Mouse (Mus musculus): Measurements from ENCODE around the gene Cacng3. TPM values are rescaled to one million over a fixed set of nuclear protein-coding genes. Genes with fewer than 3 reads are reported as not detected.
A peak's percentile ranks its signal among the peaks of the same experiment; 100 is the strongest.

The Cacng3 gene
- polyA plus RNA-seq, 2 experiments: 0.06 TPM; not detected in 1

GRCm38 (mm10) chr7:122656671-122657070, 13.6 kb upstream of the Cacng3 start:
- no peak for ATAC-seq (ENCODE audit: low FRiP score, low read depth)
- H3K4me3 ChIP-seq (replicated peaks; ENCODE audit: low read length): no peak overlapping the region
- H3K36me3 ChIP-seq (ENCODE audit: control insufficient read depth, insufficient read depth, low read length): no peaks in the 10 kb centered on the region
- no peak for DNase-seq (ENCODE audit: low spot score)
- H3K9ac ChIP-seq (ENCODE audit: low read depth, low read length, severe bottlenecking): no peak overlapping the region
- WGBS: 87% methylated on average over 3 of the region's 3 CpGs
- H3K9me3 ChIP-seq (ENCODE audit: control insufficient read depth, low read length): no peaks in the 10 kb centered on the region
- H3K4me2 ChIP-seq (replicated peaks; ENCODE audit: low read depth, low read length, severe bottlenecking): no peak overlapping the region
- no peaks in the 10 kb centered on the region for H3K27me3 ChIP-seq (ENCODE audit: control insufficient read depth, insufficient read depth, low read length)
- TF ChIP-seq POLR2A (IDR thresholded peaks at IDR 0.05; ENCODE audit: borderline replicate concordance, extremely low read depth, insufficient read depth, insufficient read length): no peak
- no peak overlapping the region for H3K27ac ChIP-seq (replicated peaks; ENCODE audit: low read depth, low read length)
- H3K4me1 ChIP-seq (ENCODE audit: control insufficient read depth, insufficient read depth, low read length): no peaks in the 10 kb centered on the region

- Histone ChIP-seq H3K9me3 (ENCODE audit: control insufficient read depth, low read length) (no peaks in the 10 kb centered on the region), H3K27me3 (ENCODE audit: control insufficient read depth, insufficient read depth, low read length) (no peaks in the 10 kb centered on the region), H3K4me1 (ENCODE audit: control insufficient read depth, insufficient read depth, low read length) (no peaks in the 10 kb centered on the region), H3K4me3 (replicated peaks; ENCODE audit: low read length) (no peak overlapping the region), H3K27ac (replicated peaks; ENCODE audit: low read depth, low read length) (no peak overlapping the region), H3K4me2 (replicated peaks; ENCODE audit: low read depth, low read length, severe bottlenecking) (no peak overlapping the region), H3K36me3 (ENCODE audit: control insufficient read depth, insufficient read depth, low read length) (no peaks in the 10 kb centered on the region), H3K9ac (ENCODE audit: low read depth, low read length, severe bottlenecking) (no peak overlapping the region)
- no peak for TF ChIP-seq POLR2A (IDR thresholded peaks at IDR 0.05; ENCODE audit: borderline replicate concordance, extremely low read depth, insufficient read depth, insufficient read length)
- WGBS: 88% methylated on average over 5 of the region's 5 CpGs
- DNase-seq (ENCODE audit: low spot score) (no peak), ATAC-seq (ENCODE audit: low FRiP score, low read depth) (no peak)
Observed at GRCm38 (mm10) chr7:122657423-122658126, 12.7 kb upstream of the Cacng3 start.

GRCm38 (mm10) chr7:122665311-122666049, 4.8 kb upstream of the Cacng3 start:
- no peaks in the 10 kb centered on the region for H3K36me3 ChIP-seq (ENCODE audit: control insufficient read depth, insufficient read depth, low read length)
- 77% methylated on average over 7 of the region's 7 CpGs for WGBS
- no peak for DNase-seq (ENCODE audit: low spot score)
- H3K4me1 ChIP-seq (ENCODE audit: control insufficient read depth, insufficient read depth, low read length): no peaks in the 10 kb centered on the region
- no peak overlapping the region for H3K9ac ChIP-seq (ENCODE audit: low read depth, low read length, severe bottlenecking)
- H3K27ac ChIP-seq (replicated peaks; ENCODE audit: low read depth, low read length): no peak overlapping the region
- ATAC-seq (ENCODE audit: low FRiP score, low read depth): no peak
- no peaks in the 10 kb centered on the region for H3K27me3 ChIP-seq (ENCODE audit: control insufficient read depth, insufficient read depth, low read length)
- H3K9me3 ChIP-seq (ENCODE audit: control insufficient read depth, low read length): no peaks in the 10 kb centered on the region
- TF ChIP-seq POLR2A (IDR thresholded peaks at IDR 0.05; ENCODE audit: borderline replicate concordance, extremely low read depth, insufficient read depth, insufficient read length): no peak
- H3K4me3 ChIP-seq (replicated peaks; ENCODE audit: low read length): no peak overlapping the region
- no peak overlapping the region for H3K4me2 ChIP-seq (replicated peaks; ENCODE audit: low read depth, low read length, severe bottlenecking)

- DNase-seq (ENCODE audit: low spot score) (peak; percentile 29), ATAC-seq (ENCODE audit: low FRiP score, low read depth) (no peak)
- no peak for TF ChIP-seq POLR2A (IDR thresholded peaks at IDR 0.05; ENCODE audit: borderline replicate concordance, extremely low read depth, insufficient read depth, insufficient read length)
- no peak overlapping the region for H3K9ac ChIP-seq (ENCODE audit: low read depth, low read length, severe bottlenecking)
- 21% methylated on average over 5 of the region's 5 CpGs for WGBS
- no peak overlapping the region for H3K27ac ChIP-seq (replicated peaks; ENCODE audit: low read depth, low read length)
- no peaks in the 10 kb centered on the region for H3K4me1 ChIP-seq (ENCODE audit: control insufficient read depth, insufficient read depth, low read length)
- H3K4me2 ChIP-seq (replicated peaks; ENCODE audit: low read depth, low read length, severe bottlenecking): no peak overlapping the region
- H3K9me3 ChIP-seq (ENCODE audit: control insufficient read depth, low read length): no peaks in the 10 kb centered on the region
- H3K4me3 ChIP-seq (replicated peaks; ENCODE audit: low read length): no peak overlapping the region
- no peaks in the 10 kb centered on the region for H3K36me3 ChIP-seq (ENCODE audit: control insufficient read depth, insufficient read depth, low read length)
- H3K27me3 ChIP-seq (ENCODE audit: control insufficient read depth, insufficient read depth, low read length): peaks cover 10% of the 10 kb centered on the region; the same call in 1 of the 2 replicates
Observed at GRCm38 (mm10) chr7:122667903-122668302, 2.4 kb upstream of the Cacng3 start.

- no peak overlapping the region for H3K4me2 ChIP-seq (replicated peaks; ENCODE audit: low read depth, low read length, severe bottlenecking)
- peak; percentile 98 for DNase-seq (ENCODE audit: low spot score)
- ATAC-seq (ENCODE audit: low FRiP score, low read depth): peak; percentile 92
Observed at GRCm38 (mm10) chr7:122670873-122671641, 765 bp downstream of the Cacng3 start.

More at GRCm38 (mm10) chr7:122670873-122671641, 765 bp downstream of the Cacng3 start:
- no peak overlapping the region for H3K27ac ChIP-seq (replicated peaks; ENCODE audit: low read depth, low read length)
- H3K9ac ChIP-seq (ENCODE audit: low read depth, low read length, severe bottlenecking): no peak overlapping the region
- H3K4me1 ChIP-seq (ENCODE audit: control insufficient read depth, insufficient read depth, low read length): no peaks in the 10 kb centered on the region
- no peaks in the 10 kb centered on the region for H3K36me3 ChIP-seq (ENCODE audit: control insufficient read depth, insufficient read depth, low read length)
- no peaks in the 10 kb centered on the region for H3K9me3 ChIP-seq (ENCODE audit: control insufficient read depth, low read length)
- 14% methylated on average over 35 of the region's 45 CpGs for whole genome bisulfite sequencing
- H3K4me3 ChIP-seq (replicated peaks; ENCODE audit: low read length): no peak overlapping the region
- peaks cover 10% of the 10 kb centered on the region; the same call in 1 of the 2 replicates for H3K27me3 ChIP-seq (ENCODE audit: control insufficient read depth, insufficient read depth, low read length)
- no peak for TF ChIP-seq POLR2A (IDR thresholded peaks at IDR 0.05; ENCODE audit: borderline replicate concordance, extremely low read depth, insufficient read depth, insufficient read length)

All from limb, embryonic 14.5 days (tissue).